In genomic region chr6:142346181-142347110, GRCm38 (mm10) we compare ENCODE assay signal across 8 mouse cellular contexts. TPM values are rescaled to one million over a fixed set of nuclear protein-coding genes. Genes with fewer than 3 reads are reported as not detected.
DNase-seq lines count a peak whose midpoint lies in the region; ATAC-seq lines count a peak whose summit lies in the region.

No protein-coding gene starts in this region.

- no peak overlapping the region for H3K27ac ChIP-seq in heart, embryonic 15.5 days
- H3K27ac ChIP-seq in hindbrain, embryonic 11.5 days (ENCODE audit: low read depth, low read length): no peak overlapping the region
- H3K27ac ChIP-seq in midbrain, embryonic 11.5 days (ENCODE audit: low read depth, low read length): no peak overlapping the region

- no peak overlapping the region; the same call in 1 of the 2 replicates for H3K9ac ChIP-seq in heart, embryonic 15.5 days
- peak overlapping the region; percentile 70; the same call in 1 of the 2 replicates for H3K9ac ChIP-seq in hindbrain, embryonic 11.5 days (ENCODE audit: low read depth, low read length)
- H3K9ac ChIP-seq in midbrain, embryonic 11.5 days (ENCODE audit: low read length): peak overlapping the region; percentile 71

- H3K4me1 ChIP-seq in heart, embryonic 15.5 days (replicated peaks): peaks cover 10% of the 10 kb centered on the region
- no peaks in the 10 kb centered on the region for H3K4me1 ChIP-seq in hindbrain, embryonic 11.5 days (replicated peaks; ENCODE audit: control insufficient read depth, insufficient read depth, low read length)
- H3K4me1 ChIP-seq in midbrain, embryonic 11.5 days (ENCODE audit: control insufficient read depth, insufficient read depth, low read length): peaks cover 5% of the 10 kb centered on the region

- no peaks in the 10 kb centered on the region for H3K27me3 ChIP-seq in heart, embryonic 15.5 days
- H3K27me3 ChIP-seq in hindbrain, embryonic 11.5 days (ENCODE audit: control insufficient read depth, insufficient read depth, low read length): no peaks in the 10 kb centered on the region
- H3K27me3 ChIP-seq in midbrain, embryonic 11.5 days (ENCODE audit: control insufficient read depth, insufficient read depth, low read length): no peaks in the 10 kb centered on the region

- WGBS in heart, embryonic 15.5 days: 45% methylated on average over 12 of the region's 12 CpGs
- WGBS in hindbrain, embryonic 11.5 days: 66% methylated on average over 12 of the region's 12 CpGs
- 62% methylated on average over 12 of the region's 12 CpGs for WGBS in midbrain, embryonic 11.5 days

- H3K4me3 ChIP-seq in heart, embryonic 15.5 days: peak overlapping the region; percentile 81
- H3K4me3 ChIP-seq in hindbrain, embryonic 11.5 days (ENCODE audit: low read depth, low read length): peak overlapping the region; percentile 75
- peak overlapping the region; percentile 78 for H3K4me3 ChIP-seq in midbrain, embryonic 11.5 days (ENCODE audit: low read depth, low read length)

- peak overlapping the region; percentile 65 for H3K4me2 ChIP-seq in heart, embryonic 15.5 days
- H3K4me2 ChIP-seq in hindbrain, embryonic 11.5 days (replicated peaks; ENCODE audit: low read depth, low read length): peak overlapping the region; percentile 24
- H3K4me2 ChIP-seq in midbrain, embryonic 11.5 days: peak overlapping the region; percentile 57

- intact Hi-C loops in left cerebral cortex, postnatal 14 days (cut with DNase I): loop anchor here (5.0 to 10.0 kb wide), 2 partner anchors 41 to 852 kb away; partner anchors contain the start of genes Golt1b and Recql

- DNase-seq in heart, postnatal 4 days: no peak
- DNase-seq in MEL-GATA-1-ER (ENCODE audit: extremely low read depth, low read depth): peak; percentile 30
- no peak for DNase-seq in hindbrain, embryonic 11.5 days (ENCODE audit: low spot score)
- DNase-seq in midbrain, embryonic 11.5 days (ENCODE audit: low spot score, missing footprints): peak; percentile 80
- DNase-seq in layer of hippocampus, postnatal 14 days (ENCODE audit: low spot score in 2 of 2): no peak
- no peak for DNase-seq in left cerebral cortex, postnatal 14 days (ENCODE audit: low spot score in 2 of 2)
- DNase-seq in ovary, postnatal 36 days (ENCODE audit: low spot score): no peak

- peaks cover 34% of the 10 kb centered on the region for H3K36me3 ChIP-seq in heart, embryonic 15.5 days
- no peaks in the 10 kb centered on the region for H3K36me3 ChIP-seq in hindbrain, embryonic 11.5 days (ENCODE audit: control insufficient read depth, insufficient read depth, low read length)
- no peaks in the 10 kb centered on the region for H3K36me3 ChIP-seq in midbrain, embryonic 11.5 days (ENCODE audit: control insufficient read depth, insufficient read depth, low read length)

- no peaks in the 10 kb centered on the region for H3K9me3 ChIP-seq in heart, embryonic 15.5 days (replicated peaks)
- no peaks in the 10 kb centered on the region for H3K9me3 ChIP-seq in hindbrain, embryonic 11.5 days (ENCODE audit: control insufficient read depth, low read length)
- H3K9me3 ChIP-seq in midbrain, embryonic 11.5 days (ENCODE audit: control insufficient read depth, low read length): no peaks in the 10 kb centered on the region

- no peak for ATAC-seq in heart, embryonic 15.5 days (replicated peaks; ENCODE audit: insufficient number of reproducible peaks, insufficient read depth, low FRiP score, low read depth)
- ATAC-seq in hindbrain, embryonic 11.5 days (ENCODE audit: low FRiP score): no peak
- ATAC-seq in midbrain, embryonic 11.5 days (ENCODE audit: low FRiP score): no peak

RNA-seq across cellular contexts. Expression of gene Pyroxd1, which starts 1.0 kb away (rescaled TPM):
- 12.0 and 13.0 TPM in 2 replicates for polyA plus RNA-seq in heart, embryonic 15.5 days (2015; fragmentation: Nextera tagmentation; extraction: Ambion mirVana)
- 10 to 100 TPM; 11.3 to 11.9 TPM for total RNA-seq in heart, postnatal 4 days (2021)
- 21.2 and 25.9 TPM in 2 replicates for polyA plus RNA-seq in hindbrain, embryonic 11.5 days (2014; fragmentation: Nextera tagmentation; extraction: Ambion mirVana)
- polyA plus RNA-seq in midbrain, embryonic 11.5 days (2014; fragmentation: Nextera tagmentation; extraction: Ambion mirVana): 24.6 and 25.3 TPM in 2 replicates
- 10 to 100 TPM; 10.9 to 13.0 TPM for total RNA-seq in layer of hippocampus, postnatal 14 days (2021)
- total RNA-seq in left cerebral cortex, postnatal 14 days (2021): 10 to 100 TPM; 11.0 to 15.8 TPM

RNA-seq across cellular contexts. Expression of gene Slco1a5, which starts 23.7 kb away (rescaled TPM):
- polyA plus RNA-seq in heart, embryonic 15.5 days (2015; fragmentation: Nextera tagmentation; extraction: Ambion mirVana): 0.28 TPM in 1 of 2 replicates, not detected in the other
- not detected for total RNA-seq in heart, postnatal 4 days (2021)
- 0.65 and 0.80 TPM in 2 replicates for polyA plus RNA-seq in hindbrain, embryonic 11.5 days (2014; fragmentation: Nextera tagmentation; extraction: Ambion mirVana)
- 0.54 and 0.57 TPM in 2 replicates for polyA plus RNA-seq in midbrain, embryonic 11.5 days (2014; fragmentation: Nextera tagmentation; extraction: Ambion mirVana)
- under 1 TPM in 1 of 2 experiments, not detected in 1; 0.16 TPM for total RNA-seq in layer of hippocampus, postnatal 14 days (2021)
- total RNA-seq in left cerebral cortex, postnatal 14 days (2021): not detected

RNA-seq across cellular contexts. Expression of gene Recql, which starts 40.4 kb away (rescaled TPM):
- polyA plus RNA-seq in heart, embryonic 15.5 days (2015; fragmentation: Nextera tagmentation; extraction: Ambion mirVana): 16.2 and 19.1 TPM in 2 replicates
- total RNA-seq in heart, postnatal 4 days (2021): 10 to 100 TPM; 12.7 to 14.3 TPM
- polyA plus RNA-seq in hindbrain, embryonic 11.5 days (2014; fragmentation: Nextera tagmentation; extraction: Ambion mirVana): 34.9 and 41.3 TPM in 2 replicates
- polyA plus RNA-seq in midbrain, embryonic 11.5 days (2014; fragmentation: Nextera tagmentation; extraction: Ambion mirVana): 41.3 and 47.8 TPM in 2 replicates
- total RNA-seq in layer of hippocampus, postnatal 14 days (2021): 10 to 100 TPM; 22.2 to 25.2 TPM
- 10 to 100 TPM; 18.6 to 20.2 TPM for total RNA-seq in left cerebral cortex, postnatal 14 days (2021)

RNA-seq across cellular contexts. Expression of gene Golt1b, which starts 40.6 kb away (rescaled TPM):
- 58.3 and 61.4 TPM in 2 replicates for polyA plus RNA-seq in heart, embryonic 15.5 days (2015; fragmentation: Nextera tagmentation; extraction: Ambion mirVana)
- total RNA-seq in heart, postnatal 4 days (2021): 10 to 100 TPM; 28.3 to 36.3 TPM
- polyA plus RNA-seq in hindbrain, embryonic 11.5 days (2014; fragmentation: Nextera tagmentation; extraction: Ambion mirVana): 117 and 122 TPM in 2 replicates
- polyA plus RNA-seq in midbrain, embryonic 11.5 days (2014; fragmentation: Nextera tagmentation; extraction: Ambion mirVana): 114 and 130 TPM in 2 replicates
- total RNA-seq in layer of hippocampus, postnatal 14 days (2021): 10 to 100 TPM; 26.7 to 27.5 TPM
- 10 to 100 TPM; 29.0 to 29.5 TPM for total RNA-seq in left cerebral cortex, postnatal 14 days (2021)

RNA-seq across cellular contexts. Expression of gene Iapp, which starts 48.2 kb away (rescaled TPM):
- not detected in 2 replicates for polyA plus RNA-seq in heart, embryonic 15.5 days (2015; fragmentation: Nextera tagmentation; extraction: Ambion mirVana)
- not detected for total RNA-seq in heart, postnatal 4 days (2021)
- polyA plus RNA-seq in hindbrain, embryonic 11.5 days (2014; fragmentation: Nextera tagmentation; extraction: Ambion mirVana): 0.31 and 0.62 TPM in 2 replicates
- polyA plus RNA-seq in midbrain, embryonic 11.5 days (2014; fragmentation: Nextera tagmentation; extraction: Ambion mirVana): 2.3 and 3.6 TPM in 2 replicates
- total RNA-seq in layer of hippocampus, postnatal 14 days (2021): not detected
- not detected for total RNA-seq in left cerebral cortex, postnatal 14 days (2021)

Comparison
In these comparisons a context has a peak if more than half of its experiments do, and no peak if none do; other contexts are left out.
1. DNase-seq: peak in MEL-GATA-1-ER (single experiment) and midbrain, embryonic 11.5 days (single experiment); none in heart, postnatal 4 days (single experiment), hindbrain, embryonic 11.5 days (single experiment), layer of hippocampus, postnatal 14 days (0 of 2), left cerebral cortex, postnatal 14 days (0 of 2) and ovary, postnatal 36 days (single experiment).
2. Peak in every context shown above with its lines, with median percentiles within 50 percentile points of each other: H3K4me2 ChIP-seq and H3K4me3 ChIP-seq.